Mouse (Mus musculus) hindbrain, postnatal 0 days (tissue): ENCODE results near the gene Taar5. TPM values are rescaled to one million over a fixed set of nuclear protein-coding genes. Genes with fewer than 3 reads are reported as not detected.

Experiments used
- ATAC-seq: fragments of 200-750 bp; cut with Nextera tagmentation; 2 replicates; pipeline ENCODE4 v1.8.0; 2017; ENCODE audit warnings: mild to moderate bottlenecking, moderate TSS enrichment, moderate library complexity
- DNase-seq: peaks from one replicate; pipeline ENCODE4 v3.0.0-alpha.2; 2015; ENCODE audit warnings: low spot score
- H3K27ac ChIP-seq: fragments of 300-500 bp; sonication (generic); 2 replicates; pipeline ENCODE4 v1.5.1; 2014; ENCODE audit warnings: mild to moderate bottlenecking
- H3K27me3 ChIP-seq: fragments of 300-500 bp; sonication (generic); 2 replicates; pipeline ENCODE4 v1.6.1; 2014; ENCODE audit warnings: low read length, mixed read lengths; ENCODE audit not compliant: insufficient read depth
- H3K36me3 ChIP-seq: fragments of 300-500 bp; sonication (generic); 2 replicates; pipeline ENCODE4 v1.6.1; 2014; ENCODE audit warnings: low read length, mixed read lengths; ENCODE audit not compliant: insufficient read depth
- H3K4me1 ChIP-seq: fragments of 300-500 bp; sonication (generic); 2 replicates; pipeline ENCODE4 v1.6.1; 2014; ENCODE audit warnings: antibody characterized with exemption, low read length, mixed read lengths; ENCODE audit not compliant: insufficient read depth
- H3K4me2 ChIP-seq: fragments of 300-500 bp; sonication (generic); 2 replicates; pipeline ENCODE4 v1.6.1; 2014; ENCODE audit warnings: low read depth, mild to moderate bottlenecking, low read length, moderate library complexity, mixed read lengths
- H3K4me3 ChIP-seq: fragments of 300-500 bp; sonication (generic); 2 replicates; pipeline ENCODE4 v1.5.1; 2014; ENCODE audit warnings: low read length
- H3K9ac ChIP-seq: fragments of 300-500 bp; sonication (generic); replicated peaks from 2 replicates; pipeline ENCODE4 v1.6.1; 2014; ENCODE audit warnings: mild to moderate bottlenecking, low read length, moderate library complexity, mixed read lengths
- H3K9me3 ChIP-seq: fragments of 300-500 bp; sonication (generic); 2 replicates; pipeline ENCODE4 v1.6.1; 2016; ENCODE audit warnings: low read length, mixed read lengths
- CTCF ChIP-seq: IDR thresholded peaks from 2 replicates; pipeline ENCODE4 v1.5.1; 2016; ENCODE audit warnings: antibody characterized with exemption, control low read depth, low read depth
- WGBS: fragments of 180-500 bp; shearing (Covaris S2); extraction: QIAGEN DNeasy Blood & Tissue Kit; methylation state at CpG from one replicate; pipeline ENCODE4 v1.1.7; 2014; 5-methylcytosine and 5-hydroxymethylcytosine counted together
- polyA plus RNA-seq: library from polyadenylated mRNA; unstranded; fragments of >200 nt; fragmentation: Nextera tagmentation; extraction: Ambion mirVana; gene quantifications from 2 replicates; pipeline ENCODE4 v1.2.1, GENCODE M21; 2015
- total RNA-seq: library from RNA; depleted of rRNA; stranded (reverse); fragments of >200 nt; gene quantifications from 2 replicates; pipeline ENCODE4 v1.2.3, GENCODE M21; 2014

Gene Taar5
- total and polyA plus RNA-seq, 2 experiments from 2014 or later: not detected

DNA sequence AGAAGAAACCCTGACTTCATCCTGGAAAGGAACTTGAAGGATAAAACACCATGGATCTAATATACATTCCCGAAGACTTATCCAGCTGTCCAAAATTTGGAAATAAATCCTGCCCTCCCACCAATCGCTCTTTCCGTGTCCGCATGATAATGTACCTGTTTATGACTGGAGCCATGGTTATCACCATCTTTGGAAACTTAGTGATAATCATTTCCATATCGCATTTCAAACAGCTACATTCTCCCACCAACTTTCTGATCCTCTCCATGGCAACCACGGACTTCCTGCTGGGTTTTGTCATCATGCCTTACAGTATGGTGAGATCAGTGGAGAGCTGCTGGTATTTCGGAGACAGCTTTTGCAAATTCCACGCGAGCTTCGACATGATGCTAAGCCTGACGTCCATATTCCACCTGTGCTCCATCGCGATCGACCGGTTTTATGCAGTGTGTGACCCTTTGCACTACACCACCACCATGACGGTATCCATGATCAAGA lies 20.9 kb upstream of the Taar5 start, which contains the start of gene Taar3:
Gene Taar3, plus strand, starts transcription at position 51 of the 498 bp plus-strand sequence.
- Histone ChIP-seq H3K9ac (no peak within 1 kb of the TSS), H3K9me3 (no peaks in the 10 kb centered on the region), H3K4me2 (no peak within 1 kb of the TSS), H3K27me3 (no peaks in the 10 kb centered on the region), H3K4me1 (no peaks in the 10 kb centered on the region), H3K36me3 (no peaks in the 10 kb centered on the region), H3K4me3 (no peak within 1 kb of the TSS), H3K27ac (no peak within 1 kb of the TSS)
- no peak for TF ChIP-seq CTCF
- DNase-seq (peak; percentile 33), ATAC-seq (no peak)
- 68% methylated on average over 16 of the region's 16 CpGs for WGBS

DNA sequence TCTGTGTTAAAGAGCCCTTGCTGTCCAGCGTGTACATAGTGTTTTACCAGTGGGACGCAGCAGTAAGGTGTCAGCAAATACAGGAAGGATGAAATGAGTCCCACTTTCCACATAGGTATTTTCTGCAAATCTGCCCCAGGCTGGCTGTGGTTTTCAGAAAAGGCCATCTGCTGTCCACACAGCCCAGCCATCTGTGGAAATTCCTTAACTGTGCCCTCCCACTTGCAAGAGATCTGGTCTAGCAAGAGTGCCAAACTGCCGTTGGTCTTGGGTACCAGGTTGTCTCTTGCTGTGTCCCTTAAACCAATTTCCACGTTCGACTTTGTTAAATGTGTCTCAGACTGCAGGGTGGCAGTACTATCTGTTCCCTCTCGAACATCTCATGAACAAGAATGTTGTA lies 18.8 kb upstream of the Taar5 start:
- TF ChIP-seq CTCF: no peak
- ATAC-seq: 0 out of 2 replicates have a peak, but pooled peaks have one; percentile 43
- Histone ChIP-seq H3K36me3 (no peaks in the 10 kb centered on the region), H3K4me3 (no peak overlapping the region), H3K27me3 (no peaks in the 10 kb centered on the region), H3K9ac (no peak overlapping the region), H3K4me1 (no peaks in the 10 kb centered on the region), H3K4me2 (no peak overlapping the region), H3K9me3 (no peaks in the 10 kb centered on the region), H3K27ac (no peak overlapping the region)
- DNase-seq: peak; percentile 9
- WGBS: 65% methylated on average over 6 of the region's 6 CpGs

DNA sequence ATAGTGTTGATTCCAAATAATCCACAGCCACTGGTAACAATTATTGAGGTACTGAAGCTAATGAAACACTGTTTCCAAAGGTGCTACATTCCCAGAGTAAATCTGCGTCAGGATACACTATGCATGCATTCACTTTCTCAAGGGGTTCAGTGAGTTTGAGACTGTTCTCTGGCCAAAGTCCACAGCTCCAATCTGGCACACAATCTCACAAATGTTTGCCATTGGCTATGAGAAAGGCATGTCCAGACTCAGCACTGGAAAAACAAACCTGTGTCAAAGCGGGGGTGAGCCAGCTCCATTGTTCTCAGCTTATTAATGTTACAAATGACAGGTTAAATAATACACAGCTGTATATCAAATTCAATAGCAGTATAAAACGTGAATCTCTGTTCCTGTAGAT lies 11.4 kb upstream of the Taar5 start:
- DNase-seq (no peak), ATAC-seq (no peak)
- Histone ChIP-seq H3K36me3 (no peaks in the 10 kb centered on the region), H3K4me3 (no peak overlapping the region), H3K9me3 (no peaks in the 10 kb centered on the region), H3K4me2 (no peak overlapping the region), H3K4me1 (no peaks in the 10 kb centered on the region), H3K27me3 (no peaks in the 10 kb centered on the region), H3K27ac (no peak overlapping the region), H3K9ac (no peak overlapping the region)
- no peak for TF ChIP-seq CTCF
- 60% methylated on average over 3 of the region's 3 CpGs for WGBS

DNA sequence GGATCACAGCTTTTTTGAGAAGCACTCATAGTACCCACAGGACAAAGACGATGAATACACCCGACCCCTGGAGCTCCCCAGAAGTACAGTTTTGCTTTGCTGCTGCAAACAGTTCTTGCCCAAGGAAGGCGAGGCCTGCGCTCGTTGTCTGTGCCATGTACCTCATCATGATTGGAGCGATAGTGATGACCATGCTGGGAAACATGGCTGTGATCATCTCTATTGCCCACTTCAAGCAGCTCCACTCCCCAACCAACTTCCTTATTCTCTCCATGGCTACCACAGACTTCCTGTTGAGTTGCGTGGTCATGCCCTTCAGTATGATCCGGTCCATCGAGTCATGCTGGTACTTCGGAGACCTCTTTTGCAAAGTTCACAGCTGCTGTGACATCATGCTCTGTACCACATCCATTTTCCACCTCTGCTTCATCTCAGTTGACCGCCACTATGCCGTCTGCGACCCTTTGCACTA lies 10.0 kb upstream of the Taar5 start, which contains the start of gene Taar4:
Gene Taar4, plus strand, starts transcription at position 51 of the 472 bp plus-strand sequence.
- Histone ChIP-seq H3K4me1 (no peaks in the 10 kb centered on the region), H3K36me3 (no peaks in the 10 kb centered on the region), H3K9me3 (no peaks in the 10 kb centered on the region), H3K4me3 (no peak within 1 kb of the TSS), H3K27me3 (no peaks in the 10 kb centered on the region), H3K4me2 (no peak within 1 kb of the TSS), H3K9ac (no peak within 1 kb of the TSS), H3K27ac (no peak within 1 kb of the TSS)
- ATAC-seq: no peak
- no peak for DNase-seq
- TF ChIP-seq CTCF: no peak
- 94% methylated on average over 13 of the region's 13 CpGs for WGBS

DNA sequence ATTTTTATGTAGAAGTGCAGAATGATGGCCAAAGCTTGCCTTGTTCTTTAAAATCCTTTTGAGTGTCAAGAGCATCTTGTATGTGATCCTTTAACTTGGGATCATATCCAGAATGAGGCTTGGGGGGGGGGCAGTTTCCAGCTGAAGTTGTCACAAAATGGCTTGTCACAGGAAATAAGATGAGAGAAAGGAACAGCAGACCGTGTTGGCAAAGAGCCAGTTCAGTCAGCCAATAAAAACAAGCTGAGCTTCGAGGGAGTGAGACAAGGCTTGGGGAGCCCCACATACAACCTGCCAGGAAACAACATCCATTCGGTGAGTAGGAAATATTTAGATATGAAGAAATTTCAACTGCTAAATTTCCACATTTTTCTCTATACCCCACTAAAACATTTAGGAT lies 7.1 kb upstream of the Taar5 start:
- ATAC-seq (no peak), DNase-seq (peak; percentile 39)
- Histone ChIP-seq H3K27me3 (no peaks in the 10 kb centered on the region), H3K4me2 (no peak overlapping the region), H3K36me3 (no peaks in the 10 kb centered on the region), H3K4me3 (no peak overlapping the region), H3K9me3 (no peaks in the 10 kb centered on the region), H3K4me1 (no peaks in the 10 kb centered on the region), H3K27ac (no peak overlapping the region), H3K9ac (no peak overlapping the region)
- WGBS: 41% methylated on average over 3 of the region's 3 CpGs
- TF ChIP-seq CTCF: no peak

GRCm38 (mm10) chr10:23964921-23965610 lies 5.4 kb upstream of the Taar5 start:
- Histone ChIP-seq H3K4me2 (no peak overlapping the region), H3K27ac (no peak overlapping the region), H3K9ac (no peak overlapping the region), H3K27me3 (no peaks in the 10 kb centered on the region), H3K4me3 (no peak overlapping the region), H3K4me1 (no peaks in the 10 kb centered on the region), H3K9me3 (no peaks in the 10 kb centered on the region), H3K36me3 (no peaks in the 10 kb centered on the region)
- no peak for ATAC-seq
- 88% methylated on average over 6 of the region's 6 CpGs for WGBS
- no peak for DNase-seq
- no peak for TF ChIP-seq CTCF

DNA sequence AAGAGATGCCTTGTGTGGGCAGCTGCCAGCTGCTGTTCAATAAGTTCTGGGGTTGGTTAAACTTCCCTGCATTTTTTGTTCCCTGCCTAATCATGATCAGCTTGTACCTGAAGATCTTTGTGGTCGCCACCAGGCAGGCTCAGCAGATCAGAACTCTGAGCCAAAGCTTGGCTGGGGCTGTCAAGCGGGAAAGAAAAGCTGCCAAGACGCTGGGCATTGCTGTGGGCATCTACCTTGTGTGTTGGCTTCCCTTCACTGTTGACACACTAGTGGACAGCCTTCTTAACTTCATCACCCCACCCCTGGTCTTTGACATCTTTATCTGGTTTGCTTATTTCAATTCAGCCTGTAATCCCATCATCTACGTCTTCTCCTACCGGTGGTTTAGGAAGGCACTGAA lies 750 bp downstream of the Taar5 start:
- no peaks in the 10 kb centered on the region for H3K9me3 ChIP-seq

More for the DNA sequence above, 750 bp downstream of the Taar5 start:
- H3K36me3 ChIP-seq: no peaks in the 10 kb centered on the region
- H3K4me2 ChIP-seq: no peak overlapping the region
- no peak overlapping the region for H3K4me3 ChIP-seq
- H3K27ac ChIP-seq: no peak overlapping the region
- DNase-seq (no peak), ATAC-seq (no peak)
- WGBS: 76% methylated on average over 5 of the region's 5 CpGs
- H3K9ac ChIP-seq: no peak overlapping the region
- TF ChIP-seq CTCF: no peak
- no peaks in the 10 kb centered on the region for H3K27me3 ChIP-seq
- no peaks in the 10 kb centered on the region for H3K4me1 ChIP-seq
